Mouse (Mus musculus) central nervous system, embryonic 14 days (tissue): ENCODE measurements around the gene Kalrn. TPM values are rescaled to one million over a fixed set of nuclear protein-coding genes. Genes with fewer than 3 reads are reported as not detected.

Experiments
- polyA plus RNA-seq: library from polyadenylated mRNA; depleted of rRNA; stranded (reverse); fragments of >200 nt; gene quantifications from 2 replicates; pipeline ENCODE4 v1.2.3, GENCODE M21; 2012; rRNA removed

Kalrn gene
- polyA plus RNA-seq = 35.5 and 37.4 TPM in 2 replicates

GRCm38 (mm10) chr16:34573151-34573802 is at the start of gene Kalrn:
Kalrn (minus strand) TSS chr16:34573532.

GRCm38 (mm10) chr16:33966538-33967282 is 606.6 kb downstream of the Kalrn start, which contains the start of gene Umps:
Umps (minus strand) TSS chr16:33967038.

Other genes starting within 250 kb of the Kalrn start
- gene Ropn1, start 76.4 kb upstream of the Kalrn start, polyA plus RNA-seq = not detected in 2 replicates
- gene Ccdc14, start 117.1 kb upstream of the Kalrn start, polyA plus RNA-seq = 7.8 and 8.1 TPM in 2 replicates
- 7.2 and 8.7 TPM in 2 replicates for gene Mylk, start 171.7 kb upstream of the Kalrn start, polyA plus RNA-seq